Mouse (Mus musculus) gastrocnemius, postnatal 36 days (tissue): ENCODE measurements around the gene Pak1. TPM values are rescaled to one million over a fixed set of nuclear protein-coding genes. Genes with fewer than 3 reads are reported as not detected.
"Not testable (repeated sequence)": the region's sequence is repeated elsewhere in the genome, so short reads cannot be mapped to it uniquely, and the experiment has no call there.

Experiments
- DNase-seq, 2 experiments: peaks; one replicate each; pipeline ENCODE4 v3.0.0; 2022
- intact Hi-C: fragments of 180-260 bp; cut with DNase I; formaldehyde crosslinking; loops from one replicate; pipeline ENCODE4 v1.15.1; 2025
- total RNA-seq, 2 experiments: library from RNA; stranded (reverse); gene quantifications; 2 replicates each; pipeline ENCODE4 v1.2.3; 2021

Gene Pak1
- total RNA-seq, 2 experiments from 2014 or later = 21.8 to 23.9 TPM

DNA sequence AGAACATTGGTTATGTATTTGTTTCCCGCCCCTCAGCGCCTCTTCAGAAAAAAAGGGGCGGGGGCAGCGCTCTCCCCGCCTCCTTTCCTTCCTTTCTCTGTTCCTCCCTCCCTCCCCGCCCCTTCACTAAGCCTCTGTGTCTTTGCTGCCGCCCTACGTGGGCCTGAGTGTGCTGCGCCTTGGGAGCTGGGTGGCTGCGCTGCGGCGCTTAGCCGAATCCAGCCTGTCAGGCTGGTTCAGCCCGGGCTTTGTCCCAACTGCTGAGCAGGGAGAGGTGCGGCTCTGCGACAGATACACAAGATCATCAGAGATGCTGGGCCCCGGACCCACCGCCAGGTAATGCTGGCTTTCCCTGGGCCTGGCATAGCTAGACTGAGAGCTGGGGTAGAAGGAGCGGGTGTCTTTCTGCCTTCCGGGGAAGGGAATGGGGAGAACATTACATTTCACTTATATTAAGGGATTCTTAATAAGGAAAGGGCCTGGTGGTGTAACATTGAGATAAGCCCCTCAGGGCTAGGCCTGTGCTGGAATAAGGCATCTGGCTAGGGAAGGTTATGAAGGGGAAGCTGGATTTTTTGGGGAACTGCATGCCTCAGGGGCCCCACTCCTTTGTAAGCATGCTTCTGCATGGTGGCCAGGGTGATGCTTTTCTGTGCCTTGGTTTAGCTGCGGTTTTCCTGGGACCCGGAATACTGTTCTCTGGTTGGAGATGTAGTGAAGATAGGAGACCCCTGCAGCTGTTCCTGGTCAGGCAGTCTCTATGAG lies 54.6 kb downstream of the Pak1 start:
- peak; percentile 38 to 40 for DNase-seq
- intact Hi-C loops = loop anchor here (5.0 kb wide), 2 partner anchors 51 to 96 kb away; no protein-coding TSS in a partner anchor

DNA sequence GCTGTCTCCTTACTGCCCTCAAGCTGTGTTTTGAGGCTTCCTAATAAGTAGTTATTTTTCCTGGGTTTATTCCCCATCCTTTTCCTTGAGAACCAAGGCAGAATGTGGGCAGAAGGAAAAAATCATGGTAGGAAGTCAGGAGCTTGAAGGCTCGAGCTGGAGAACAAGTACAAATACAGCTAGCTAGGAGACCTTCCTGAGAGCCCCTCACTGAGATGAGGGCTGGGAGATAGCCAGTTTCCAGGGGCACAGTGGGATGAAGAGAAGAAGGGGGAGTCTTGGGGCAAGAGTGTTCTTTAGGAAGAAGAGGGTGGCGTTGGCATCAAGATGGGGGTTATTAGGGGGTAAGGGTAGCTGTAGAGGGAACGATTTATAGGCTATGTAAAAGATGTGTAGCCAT lies 56.1 kb downstream of the Pak1 start:
- intact Hi-C loops = loop anchor here (5.0 kb wide), 2 partner anchors 52 to 97 kb away; no protein-coding TSS in a partner anchor

DNA sequence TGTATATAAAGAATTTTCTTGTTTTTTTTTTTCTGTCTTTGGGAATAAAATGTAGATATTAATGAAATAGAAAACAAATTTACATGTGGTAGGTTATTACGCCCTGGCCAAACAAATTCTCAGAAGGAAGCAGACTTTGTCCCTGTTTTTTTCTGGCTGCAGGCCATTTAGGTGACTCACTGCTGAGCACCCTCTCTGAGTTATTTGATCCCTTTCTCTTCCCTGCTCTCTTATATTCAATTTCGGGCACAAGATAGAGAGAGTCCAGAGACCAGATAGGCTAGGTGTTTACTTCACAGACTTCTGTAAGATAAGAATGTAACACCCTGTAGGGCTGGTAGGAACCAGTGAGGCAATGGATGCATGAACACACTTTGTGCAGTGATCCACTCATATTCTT lies 57.2 kb downstream of the Pak1 start:
- intact Hi-C loops = no loop called here

More for the DNA sequence above, 56.1 kb downstream of the Pak1 start:
- no peak for DNase-seq

DNA sequence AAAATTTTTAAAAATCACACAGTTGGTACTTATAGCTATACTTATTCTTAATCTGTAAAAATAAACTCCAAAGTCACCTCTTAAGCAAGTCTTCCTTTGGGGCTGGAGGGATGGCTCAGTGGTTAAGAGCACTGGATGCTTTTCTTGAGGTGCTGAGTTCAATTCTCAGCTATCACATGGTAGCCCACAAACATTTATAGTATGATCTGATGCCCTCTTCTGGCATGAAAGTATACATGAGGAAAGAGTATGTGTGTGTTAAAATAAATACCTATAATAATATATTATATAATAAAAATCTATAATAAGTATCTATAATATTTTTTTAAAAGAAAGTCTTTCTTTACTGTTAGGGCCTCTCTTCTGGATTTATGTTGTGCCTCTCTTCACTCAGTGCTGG lies 58.2 kb downstream of the Pak1 start:
- intact Hi-C loops = no loop called here

More for the DNA sequence above, 57.2 kb downstream of the Pak1 start:
- no peak for DNase-seq

DNA sequence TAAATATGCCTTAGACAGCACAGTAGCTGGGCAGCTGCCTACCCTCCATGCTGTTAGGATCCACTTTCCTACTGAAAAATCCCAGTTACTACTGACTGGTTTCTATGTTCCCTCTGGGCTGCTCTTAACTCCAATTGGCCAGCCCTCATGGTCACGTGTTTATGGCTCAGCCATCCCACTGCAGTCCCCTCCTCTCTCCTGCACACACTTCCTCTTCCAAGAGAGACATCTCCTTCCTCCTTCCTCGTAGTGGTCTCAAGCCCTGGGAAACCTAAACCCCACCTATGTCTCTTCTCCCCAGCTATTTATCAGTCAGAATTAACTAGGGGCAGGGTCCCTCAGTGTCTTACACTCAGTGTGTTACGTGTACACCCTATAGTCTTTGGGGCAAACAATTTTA lies 61.2 kb downstream of the Pak1 start:
- DNase-seq, intact Hi-C loops: not testable (repeated sequence)

More for the DNA sequence above, 58.2 kb downstream of the Pak1 start:
- DNase-seq = no peak

DNA sequence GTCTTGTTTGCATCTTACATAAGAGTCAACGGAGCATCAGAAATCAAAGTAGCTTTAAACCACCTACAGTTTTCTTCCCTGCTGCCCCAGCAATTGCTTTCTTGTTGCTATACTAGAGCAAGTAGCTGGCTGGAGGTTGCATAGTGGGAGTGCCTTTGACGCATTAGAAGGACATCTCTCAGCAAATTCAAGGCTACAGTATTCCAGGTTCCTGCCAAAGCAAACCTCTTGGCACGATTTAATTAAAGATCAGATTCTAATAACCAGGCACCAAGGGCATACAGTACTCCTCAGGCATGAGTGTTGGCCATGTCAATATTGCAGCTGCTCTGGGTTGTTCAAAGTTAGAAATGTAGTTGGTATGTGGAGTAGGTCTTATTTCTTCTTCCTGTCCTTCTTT lies 62.0 kb downstream of the Pak1 start:
- no peak for DNase-seq
- intact Hi-C loops = no loop called here

DNA sequence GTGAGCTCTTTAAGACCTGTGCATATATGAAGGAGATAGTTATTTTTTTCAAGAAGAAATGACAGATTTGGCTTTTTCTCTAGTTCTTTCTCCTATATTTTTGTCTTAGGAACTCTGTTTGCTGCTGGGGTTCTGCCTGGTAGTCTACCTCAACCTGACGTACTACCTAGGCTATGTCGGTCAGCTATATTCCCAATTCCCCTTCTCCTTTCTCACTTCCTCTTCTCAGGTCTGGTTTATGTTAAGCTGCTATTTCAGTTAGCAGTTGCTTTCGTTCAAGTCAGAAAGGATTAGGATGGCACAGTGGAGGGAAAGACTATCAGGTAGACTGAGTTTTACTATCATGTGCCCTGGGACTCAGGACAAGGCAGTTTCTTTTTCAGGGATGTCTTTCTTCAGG lies 75.2 kb downstream of the Pak1 start:
- intact Hi-C loops = no loop called here
- no peak for DNase-seq

DNA sequence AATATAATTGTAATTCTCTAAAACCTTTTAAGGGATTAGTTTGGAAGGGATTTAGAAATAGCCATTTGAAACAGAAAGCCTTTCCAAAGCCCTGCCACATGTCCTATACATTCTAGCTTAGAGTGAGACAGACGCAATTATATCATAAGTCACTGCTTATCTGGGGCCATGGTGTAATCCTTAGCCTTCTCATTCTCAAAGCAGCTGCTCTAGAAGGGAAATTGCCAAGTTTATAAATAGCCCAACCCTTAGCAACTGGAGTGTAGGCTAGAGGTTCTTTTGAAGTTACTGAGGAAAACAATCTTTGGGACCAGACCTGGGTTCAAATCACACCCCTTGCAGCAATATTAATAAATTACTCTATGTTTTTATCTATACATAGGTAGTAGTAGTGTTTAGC lies 76.2 kb downstream of the Pak1 start:
- intact Hi-C loops = no loop called here
- no peak for DNase-seq

DNA sequence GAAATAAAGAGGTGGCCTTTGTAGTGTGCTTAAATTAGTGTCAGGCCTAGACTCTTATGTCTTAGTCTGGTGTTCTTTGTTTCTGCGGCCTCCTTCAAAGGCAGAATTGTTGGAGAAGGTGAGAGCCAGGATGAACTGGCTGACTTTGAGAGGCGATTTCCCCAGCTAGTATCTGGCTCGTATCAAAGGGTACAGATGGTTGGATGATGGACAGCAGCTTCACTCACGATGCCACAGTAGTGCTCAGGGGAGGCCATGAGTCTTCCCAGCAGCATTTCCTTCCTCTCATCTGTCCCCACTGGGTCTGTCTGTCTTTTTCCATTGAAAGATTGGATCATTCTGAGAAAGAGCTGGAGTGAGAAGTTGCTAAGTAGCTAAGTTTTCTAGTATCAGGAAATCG lies 79.5 kb downstream of the Pak1 start:
- DNase-seq = no peak
- intact Hi-C loops = no loop called here

DNA sequence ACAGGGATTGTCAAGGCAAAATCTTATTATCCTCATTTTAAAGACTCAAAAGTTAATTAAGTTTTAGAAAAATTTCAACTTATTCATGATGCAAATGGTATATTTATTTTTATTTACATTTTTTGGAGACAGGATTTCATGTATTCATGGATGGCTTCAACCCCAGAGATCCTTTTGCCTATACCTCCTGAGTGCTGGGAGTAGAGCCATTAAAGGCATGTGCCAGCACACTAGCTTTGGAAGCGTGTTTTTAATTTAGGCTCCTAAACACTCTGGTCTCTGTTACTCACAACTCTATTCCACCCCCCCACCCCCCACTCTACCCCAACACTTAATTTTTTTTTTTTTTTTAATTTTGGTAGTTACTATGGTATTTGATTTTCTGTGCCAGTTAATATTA lies 80.4 kb downstream of the Pak1 start:
- no peak for DNase-seq
- intact Hi-C loops = no loop called here

DNA sequence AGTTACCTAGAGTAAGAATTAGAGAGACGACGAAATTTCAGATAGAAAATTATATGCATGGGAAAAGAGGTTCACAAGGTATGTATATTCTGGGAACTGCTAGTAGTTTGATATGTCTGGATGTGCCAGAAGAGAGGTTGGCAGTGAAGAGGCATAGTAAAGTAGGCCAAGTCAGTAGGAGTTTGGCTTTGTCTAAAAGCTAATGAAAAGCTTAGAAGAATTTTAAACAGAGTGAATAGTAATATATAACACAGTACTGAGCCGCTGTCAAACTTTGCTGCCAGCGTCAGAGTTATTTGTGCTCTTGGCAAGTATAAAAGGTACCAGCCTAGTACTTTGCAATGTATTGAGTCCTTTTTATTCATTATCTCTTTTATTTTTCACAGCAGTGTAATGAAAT lies 84.1 kb downstream of the Pak1 start:
- no peak for DNase-seq
- intact Hi-C loops = no loop called here

DNA sequence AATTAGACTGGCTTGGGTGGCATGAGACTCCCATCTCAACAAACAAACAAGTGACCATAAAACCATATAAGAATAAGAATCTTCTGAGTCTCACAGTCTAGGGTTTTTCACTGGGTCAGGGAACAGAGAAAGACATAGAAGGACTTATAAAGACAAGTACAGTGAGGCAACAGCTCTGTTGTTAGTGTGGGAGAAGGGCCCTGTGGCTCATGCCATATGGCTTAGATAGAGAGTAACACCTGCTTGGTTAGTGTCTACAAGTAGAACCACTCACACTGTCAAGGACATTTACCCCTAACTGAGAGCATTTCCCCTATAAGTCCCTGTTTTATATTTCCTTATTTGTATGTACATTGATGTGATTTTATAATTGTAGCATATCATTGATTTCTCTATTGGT lies 85.0 kb downstream of the Pak1 start:
- intact Hi-C loops = no loop called here
- DNase-seq = no peak

DNA sequence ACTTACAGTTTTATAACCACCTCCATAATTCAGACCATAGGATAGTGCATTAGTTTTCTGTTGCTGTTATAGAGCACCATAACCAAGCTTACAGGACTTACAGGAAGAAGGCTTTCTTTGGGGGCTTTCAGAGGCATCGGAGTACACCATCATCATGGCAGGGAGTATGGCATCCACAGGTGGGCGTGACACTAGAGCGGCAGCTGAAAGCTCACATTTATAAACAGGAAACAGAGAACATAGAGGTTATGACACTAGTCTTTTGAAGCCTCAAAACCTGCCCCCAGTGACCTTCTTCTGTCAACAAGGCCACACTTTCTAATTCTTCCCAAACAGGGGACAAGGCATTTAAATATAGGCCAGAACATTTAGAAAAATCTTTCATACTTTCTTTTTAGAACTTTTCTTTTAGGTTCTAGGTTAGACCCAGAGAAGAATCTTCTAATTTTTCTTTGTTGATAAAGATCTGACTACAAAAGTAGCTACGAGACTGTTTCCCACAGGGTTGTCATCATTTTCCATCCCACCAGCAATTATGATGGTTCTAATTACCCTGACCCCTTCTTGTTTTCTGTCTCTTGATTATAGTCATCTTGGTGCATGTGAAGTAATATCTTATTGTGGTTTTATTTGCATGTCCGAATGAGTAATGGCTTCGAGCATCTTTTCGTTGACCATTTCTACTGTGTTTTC lies 89.7 kb downstream of the Pak1 start:
- DNase-seq = no peak
- intact Hi-C loops = no loop called here

DNA sequence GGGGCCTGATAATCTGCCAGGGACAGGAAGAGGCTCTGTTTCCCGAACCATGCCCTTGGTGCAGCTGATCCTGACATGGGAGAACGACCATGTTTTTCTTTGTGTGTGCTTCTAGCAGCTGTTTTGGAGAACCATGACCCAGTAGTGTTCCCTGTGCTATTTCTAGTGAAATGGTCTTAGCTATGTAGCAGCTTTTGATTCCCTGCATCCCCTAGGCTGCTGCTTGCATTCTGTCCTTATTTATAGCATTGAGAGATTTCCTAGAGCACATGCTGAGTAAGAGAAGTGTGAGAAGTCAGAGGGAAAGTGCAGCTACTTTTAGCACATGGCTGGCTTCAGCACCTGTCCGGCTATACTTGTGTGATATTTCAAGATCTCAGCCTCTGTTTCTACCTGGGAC lies 123.3 kb downstream of the Pak1 start:
- intact Hi-C loops = no loop called here
- no peak for DNase-seq

DNA sequence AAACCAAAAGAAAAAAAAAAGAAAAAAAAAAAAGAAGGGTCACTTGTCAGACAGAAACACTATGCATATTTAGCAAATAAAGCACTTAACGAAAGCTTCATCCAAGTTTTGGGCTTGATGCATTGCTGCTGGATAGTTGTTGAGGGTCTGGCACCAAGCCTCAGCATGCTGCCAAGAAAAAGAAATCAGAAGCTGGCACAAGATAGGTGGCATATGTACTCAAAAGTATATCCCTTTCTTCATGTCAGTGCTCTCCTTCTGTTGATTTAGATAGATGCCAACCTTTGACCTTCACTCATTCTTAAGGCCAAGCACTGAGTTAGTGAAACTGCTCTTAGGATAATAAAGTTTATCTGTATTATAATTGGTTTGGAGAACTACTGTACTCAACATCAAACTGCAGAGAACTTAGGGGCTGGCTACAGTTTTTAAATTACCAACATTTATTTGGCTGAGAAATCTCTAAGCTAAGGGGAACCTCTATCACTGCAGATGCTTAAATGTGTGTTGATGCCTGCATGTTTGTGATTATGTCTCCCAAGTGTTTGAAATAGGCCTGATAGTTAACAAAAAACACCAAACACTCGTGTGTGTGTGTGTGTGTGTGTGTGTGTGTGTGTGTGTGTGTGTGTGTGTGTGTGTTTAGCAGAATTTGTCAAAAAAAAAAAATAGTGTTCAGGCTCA lies 126.6 kb downstream of the Pak1 start:
- intact Hi-C loops = no loop called here
- DNase-seq = no peak

DNA sequence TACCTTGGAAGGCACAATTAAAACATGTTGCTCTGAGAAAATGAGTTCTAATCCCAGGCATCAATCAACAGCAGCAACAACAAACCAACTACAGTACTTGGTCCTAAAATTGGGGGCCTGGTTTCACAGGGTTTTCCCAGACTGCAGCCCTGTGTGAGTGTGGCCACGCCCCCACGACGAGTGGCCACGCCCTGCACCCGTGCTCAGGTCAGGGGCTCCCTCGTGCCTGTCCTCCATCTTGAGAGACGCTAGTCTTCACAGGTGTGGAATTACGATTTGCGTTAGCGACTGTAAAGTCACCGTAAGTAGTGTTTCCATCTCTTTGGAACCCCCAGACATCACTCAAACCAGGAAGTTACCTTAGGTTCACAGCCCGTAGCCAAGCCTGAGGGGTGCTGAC lies 131.4 kb downstream of the Pak1 start, which contains the start of gene Gdpd4:
Gdpd4 (plus strand) TSS at position 214 of the 400 bp plus-strand sequence.
- intact Hi-C loops = no loop called here
- no peak for DNase-seq

DNA sequence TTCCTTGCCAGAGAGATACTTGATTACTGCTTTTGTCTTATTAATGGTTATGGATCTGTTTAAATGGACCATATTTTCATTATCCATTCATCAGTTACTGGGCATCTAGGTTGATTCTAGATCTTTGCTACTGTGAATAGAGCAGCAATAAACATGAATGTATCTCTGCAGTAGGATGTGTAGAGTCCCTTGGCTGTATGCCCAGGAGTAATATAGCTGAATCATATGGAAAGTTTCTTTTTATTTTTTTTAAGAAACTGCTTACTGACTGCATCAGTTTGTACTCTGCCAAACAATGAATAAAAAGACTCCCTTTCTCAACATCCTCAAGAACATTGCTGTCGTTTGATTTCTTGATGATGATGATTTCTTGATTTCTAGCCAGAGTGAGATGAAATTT lies 137.5 kb downstream of the Pak1 start:
- DNase-seq = no peak
- intact Hi-C loops = no loop called here

DNA sequence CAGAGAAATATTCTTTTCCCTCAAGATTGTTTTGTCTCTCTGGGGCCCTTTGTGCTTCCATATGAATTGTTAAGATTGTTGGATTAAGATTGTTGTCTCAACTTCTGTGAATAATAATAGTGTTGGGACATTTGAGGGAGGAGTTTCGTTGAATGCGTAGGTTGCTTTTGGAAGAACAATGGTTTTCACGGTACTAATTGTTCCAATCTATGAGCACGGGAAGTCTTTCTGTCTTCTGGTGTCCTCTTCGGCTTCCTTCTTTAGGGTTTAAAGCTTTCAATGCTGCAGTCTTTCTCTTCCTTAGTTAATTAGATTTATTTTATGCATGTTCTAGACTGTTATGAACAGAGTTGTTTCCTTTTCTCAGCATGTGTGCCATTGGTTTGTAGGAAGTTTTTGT lies 138.6 kb downstream of the Pak1 start:
- intact Hi-C loops = no loop called here
- no peak for DNase-seq

DNA sequence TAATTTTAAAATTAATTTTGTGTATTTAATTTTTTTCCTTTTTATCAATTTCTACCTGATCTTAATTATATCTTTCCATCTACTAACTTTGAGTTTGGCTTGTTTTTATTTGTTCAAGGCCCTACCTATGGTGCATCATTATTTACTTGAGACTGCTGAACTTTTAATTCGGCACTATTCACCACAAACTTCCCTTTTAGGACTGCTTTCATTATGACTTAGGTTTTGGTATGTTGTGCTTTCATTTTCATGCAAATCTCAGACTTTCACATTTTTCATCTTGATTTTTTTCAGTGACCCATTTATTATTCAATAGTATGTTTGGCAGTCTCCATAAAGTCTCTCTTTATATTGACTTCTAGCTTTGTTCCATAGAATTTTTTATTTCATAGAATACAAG lies 156.1 kb downstream of the Pak1 start:
- intact Hi-C loops = no loop called here
- no peak for DNase-seq
